21 mouse cellular contexts compared by ENCODE assay signal in genomic region chr11:37696981-37697380, GRCm38 (mm10).
DNase-seq lines count a peak whose midpoint lies in the region; ATAC-seq and TF ChIP-seq lines count a peak whose summit lies in the region.
"Had no signal": no experiment of that assay in that cellular context is flagged by ENCODE, and none has a peak within 500 bp of the region (broad histone marks: within the 10 kb centered on the region; RNA-seq: fewer than 3 reads in every experiment).

No protein-coding gene starts in this region.

- no peaks in the 10 kb centered on the region for H3K9me3 ChIP-seq in hindbrain, postnatal 0 days (ENCODE audit: low read length)
- no peaks in the 10 kb centered on the region for H3K9me3 ChIP-seq in hindbrain, embryonic 10.5 days
- H3K9me3 ChIP-seq: embryonic facial prominence, embryonic 15.5 days; forebrain, embryonic 10.5 days; hindbrain, embryonic 12.5 days had no signal

- no peaks in the 10 kb centered on the region for H3K4me1 ChIP-seq in hindbrain, postnatal 0 days (ENCODE audit: insufficient read depth, low read length)
- H3K4me1 ChIP-seq in hindbrain, embryonic 10.5 days (replicated peaks) = no peaks in the 10 kb centered on the region
- H3K4me1 ChIP-seq: embryonic facial prominence, embryonic 15.5 days; forebrain, embryonic 10.5 days; hindbrain, embryonic 12.5 days had no signal

- ATAC-seq in hindbrain, postnatal 0 days = no peak
- ATAC-seq in erythroid progenitor cell, adult 5-6 weeks (replicated peaks; ENCODE audit: low FRiP score, poor library complexity, severe bottlenecking) = no peak
- ATAC-seq: inflammation-experienced regulatory T-cells, adult 6 months had no signal

- no peak overlapping the region for H3K4me3 ChIP-seq in hindbrain, postnatal 0 days (ENCODE audit: low read length)
- no peak overlapping the region for H3K4me3 ChIP-seq in hindbrain, embryonic 10.5 days
- H3K4me3 ChIP-seq: embryonic facial prominence, embryonic 15.5 days; forebrain, embryonic 10.5 days; gastrocnemius, adult 2 months; hindbrain, embryonic 12.5 days had no signal

- 53% methylated on average over 2 of the region's 2 CpGs for WGBS in hindbrain, postnatal 0 days
- WGBS in hindbrain, embryonic 10.5 days = 77% methylated on average over 2 of the region's 2 CpGs

- H3K9ac ChIP-seq in hindbrain, postnatal 0 days (replicated peaks; ENCODE audit: low read length) = no peak overlapping the region
- H3K9ac ChIP-seq: embryonic facial prominence, embryonic 15.5 days; hindbrain, embryonic 12.5 days had no signal

- H3K36me3 ChIP-seq in hindbrain, postnatal 0 days (ENCODE audit: insufficient read depth, low read length) = no peaks in the 10 kb centered on the region
- no peaks in the 10 kb centered on the region for H3K36me3 ChIP-seq in hindbrain, embryonic 10.5 days
- H3K36me3 ChIP-seq: embryonic facial prominence, embryonic 15.5 days; forebrain, embryonic 10.5 days; hindbrain, embryonic 12.5 days had no signal

- DNase-seq in hindbrain, postnatal 0 days (ENCODE audit: low spot score) = peak; percentile 37
- DNase-seq in hindbrain, embryonic 10.5 days (ENCODE audit: low spot score) = no peak
- peak; percentile 22 for DNase-seq in Muller cell, postnatal 12 days (ENCODE audit: inconsistent ontology term)
- peak; percentile 62 for DNase-seq in adrenal gland, adult 8-10 months
- DNase-seq in kidney, adult 8-10 months = peak; percentile 9 to 47
- no peak for DNase-seq in lung, adult 18-20 months
- DNase-seq in heart, adult 8-10 months (ENCODE audit: low spot score) = no peak
- DNase-seq: cerebellum, adult 9-10 months; gastrocnemius, adult 2 months; heart, postnatal 10 days; liver; lung, adult 2 months; lung, postnatal 36 days; retina, postnatal 1 day; right cerebral cortex, postnatal 4 days had no signal

- no peak overlapping the region for H3K27ac ChIP-seq in hindbrain, postnatal 0 days
- H3K27ac ChIP-seq in hindbrain, embryonic 10.5 days = no peak overlapping the region
- H3K27ac ChIP-seq: embryonic facial prominence, embryonic 15.5 days; forebrain, embryonic 10.5 days; gastrocnemius, adult 2 months; hindbrain, embryonic 12.5 days had no signal

- TF ChIP-seq CTCF in hindbrain, postnatal 0 days (IDR thresholded peaks at IDR 0.05; ENCODE audit: low read depth) = no peak

- H3K4me2 ChIP-seq in hindbrain, postnatal 0 days (ENCODE audit: low read depth, low read length) = no peak overlapping the region
- H3K4me2 ChIP-seq: embryonic facial prominence, embryonic 15.5 days; heart, embryonic 11.5 days; hindbrain, embryonic 12.5 days had no signal

- H3K27me3 ChIP-seq in hindbrain, postnatal 0 days (ENCODE audit: insufficient read depth, low read length) = no peaks in the 10 kb centered on the region
- no peaks in the 10 kb centered on the region for H3K27me3 ChIP-seq in hindbrain, embryonic 10.5 days (ENCODE audit: insufficient read depth, poor library complexity, severe bottlenecking)
- H3K27me3 ChIP-seq: embryonic facial prominence, embryonic 15.5 days; hindbrain, embryonic 12.5 days had no signal

Comparison
In these comparisons a context has a peak if more than half of its experiments do, and no peak if none do; other contexts are left out.
1. DNase-seq: peak in hindbrain, postnatal 0 days (single experiment), Muller cell, postnatal 12 days (single experiment), adrenal gland, adult 8-10 months (single experiment) and kidney, adult 8-10 months (2 of 2); none in hindbrain, embryonic 10.5 days (single experiment), lung, adult 18-20 months (0 of 2) and heart, adult 8-10 months (single experiment).